Mouse (Mus musculus): ENCODE measurements around the gene Zfp687. TPM values are rescaled to one million over a fixed set of nuclear protein-coding genes. Genes with fewer than 3 reads are reported as not detected.
"Not testable (repeated sequence)": the region's sequence is repeated elsewhere in the genome, so short reads cannot be mapped to it uniquely, and the experiment has no call there.

Zfp687 gene
- total RNA-seq (2021), result 10 to 100 TPM; 20.8 to 21.8 TPM

- intact Hi-C loops (cut with DNase I), result no loop called here
- DNase-seq (ENCODE audit: extremely low spot score in 1 of 2, low spot score in 2 of 2), result peak; percentile 98 to 100
Observed at GRCm38 (mm10) chr3:95015337-95015872, at the start of gene Zfp687. Gene Zfp687 (minus strand): TSS chr3:95015448.

GRCm38 (mm10) chr3:95063741-95064140 lies 48.5 kb upstream of the Zfp687 start:
- intact Hi-C loops (cut with DNase I), result no loop called here
- no peak for DNase-seq (ENCODE audit: extremely low spot score in 1 of 2, low spot score in 2 of 2)

- intact Hi-C loops (cut with DNase I), result loop anchor here (10.0 kb wide), 1 partner anchor 47 kb away; the partner anchor contains the start of gene Pip5k1a
- peak in 1 of 2 experiments; percentile 45 for DNase-seq (ENCODE audit: extremely low spot score in 1 of 2, low spot score in 2 of 2)
Observed at GRCm38 (mm10) chr3:95058078-95058477, 42.8 kb upstream of the Zfp687 start.

GRCm38 (mm10) chr3:95056275-95056674 lies 41.0 kb upstream of the Zfp687 start:
- DNase-seq (ENCODE audit: extremely low spot score in 1 of 2, low spot score in 2 of 2), result no peak
- intact Hi-C loops (cut with DNase I), result loop anchor here (10.0 kb wide), 1 partner anchor 49 kb away; the partner anchor contains the start of gene Pip5k1a

GRCm38 (mm10) chr3:95054481-95055260 lies 39.4 kb upstream of the Zfp687 start:
- intact Hi-C loops (cut with DNase I), result loop anchor here (10.0 kb wide), 1 partner anchor 50 kb away; the partner anchor contains the start of gene Pip5k1a
- peak in 1 of 2 experiments; percentile 50 for DNase-seq (ENCODE audit: extremely low spot score in 1 of 2, low spot score in 2 of 2)

- DNase-seq (ENCODE audit: extremely low spot score in 1 of 2, low spot score in 2 of 2), result no peak
- intact Hi-C loops (cut with DNase I), result loop anchor here (10.0 kb wide), 1 partner anchor 51 kb away; the partner anchor contains the start of gene Pip5k1a
Observed at GRCm38 (mm10) chr3:95053701-95054100, 38.5 kb upstream of the Zfp687 start.

GRCm38 (mm10) chr3:95052959-95053358 lies 37.7 kb upstream of the Zfp687 start:
- DNase-seq (ENCODE audit: extremely low spot score in 1 of 2, low spot score in 2 of 2), result peak in 1 of 2 experiments; percentile 31

GRCm38 (mm10) chr3:95047914-95048313 lies 32.7 kb upstream of the Zfp687 start:
- DNase-seq (ENCODE audit: extremely low spot score in 1 of 2, low spot score in 2 of 2), result no peak
- intact Hi-C loops (cut with DNase I), result no loop called here

More at GRCm38 (mm10) chr3:95052959-95053358, 37.7 kb upstream of the Zfp687 start:
- intact Hi-C loops (cut with DNase I), result loop anchor here (10.0 kb wide), 1 partner anchor 52 kb away; the partner anchor contains the start of gene Pip5k1a

- DNase-seq (ENCODE audit: extremely low spot score in 1 of 2, low spot score in 2 of 2), result no peak
- intact Hi-C loops (cut with DNase I), result no loop called here
Observed at GRCm38 (mm10) chr3:95046462-95047057, 31.3 kb upstream of the Zfp687 start.

- intact Hi-C loops (cut with DNase I), result no loop called here
- DNase-seq (ENCODE audit: extremely low spot score in 1 of 2, low spot score in 2 of 2), result no peak
Observed at GRCm38 (mm10) chr3:95043251-95043650, 28.0 kb upstream of the Zfp687 start.

GRCm38 (mm10) chr3:95042838-95043229 lies 27.6 kb upstream of the Zfp687 start:
- intact Hi-C loops (cut with DNase I), result no loop called here
- no peak for DNase-seq (ENCODE audit: extremely low spot score in 1 of 2, low spot score in 2 of 2)

GRCm38 (mm10) chr3:95042166-95042837 lies 27.1 kb upstream of the Zfp687 start, which contains the start of gene Psmd4:
Gene Psmd4 (minus strand): TSS chr3:95042614.
- DNase-seq (ENCODE audit: extremely low spot score in 1 of 2, low spot score in 2 of 2), result peak; percentile 97 to 98
- intact Hi-C loops (cut with DNase I), result no loop called here

- intact Hi-C loops (cut with DNase I), result no loop called here
- DNase-seq (ENCODE audit: extremely low spot score in 1 of 2, low spot score in 2 of 2), result no peak
Observed at GRCm38 (mm10) chr3:95041625-95042024, 26.4 kb upstream of the Zfp687 start.

- DNase-seq (ENCODE audit: extremely low spot score in 1 of 2, low spot score in 2 of 2), result no peak
- intact Hi-C loops (cut with DNase I), result no loop called here
Observed at GRCm38 (mm10) chr3:95029953-95030352, 14.7 kb upstream of the Zfp687 start.

- DNase-seq (ENCODE audit: extremely low spot score in 1 of 2, low spot score in 2 of 2); intact Hi-C loops (cut with DNase I): not testable (repeated sequence)
Observed at GRCm38 (mm10) chr3:95029291-95029827, 14.1 kb upstream of the Zfp687 start.

GRCm38 (mm10) chr3:95028603-95029002 lies 13.4 kb upstream of the Zfp687 start:
- DNase-seq (ENCODE audit: extremely low spot score in 1 of 2, low spot score in 2 of 2), result no peak
- intact Hi-C loops (cut with DNase I), result no loop called here

GRCm38 (mm10) chr3:95027701-95028100 lies 12.5 kb upstream of the Zfp687 start:
- intact Hi-C loops (cut with DNase I), result no loop called here
- peak; percentile 43 to 46 for DNase-seq (ENCODE audit: extremely low spot score in 1 of 2, low spot score in 2 of 2)

GRCm38 (mm10) chr3:95027057-95027645 lies 11.9 kb upstream of the Zfp687 start:
- intact Hi-C loops (cut with DNase I), result no loop called here
- DNase-seq (ENCODE audit: extremely low spot score in 1 of 2, low spot score in 2 of 2), result no peak
